Mouse (Mus musculus) liver, postnatal 0 days (tissue): ENCODE data around the gene Xpc.

Experiments
- CTCF ChIP-seq: sonication (generic); IDR thresholded peaks from 2 replicates; pipeline ENCODE4 v1.5.1; 2016; ENCODE audit warnings: antibody characterized with exemption, low read depth
- EP300 ChIP-seq: IDR thresholded peaks from 2 replicates; pipeline ENCODE4 v1.6.1; 2016; ENCODE audit warnings: antibody characterized with exemption, low read depth, mild to moderate bottlenecking

DNA sequence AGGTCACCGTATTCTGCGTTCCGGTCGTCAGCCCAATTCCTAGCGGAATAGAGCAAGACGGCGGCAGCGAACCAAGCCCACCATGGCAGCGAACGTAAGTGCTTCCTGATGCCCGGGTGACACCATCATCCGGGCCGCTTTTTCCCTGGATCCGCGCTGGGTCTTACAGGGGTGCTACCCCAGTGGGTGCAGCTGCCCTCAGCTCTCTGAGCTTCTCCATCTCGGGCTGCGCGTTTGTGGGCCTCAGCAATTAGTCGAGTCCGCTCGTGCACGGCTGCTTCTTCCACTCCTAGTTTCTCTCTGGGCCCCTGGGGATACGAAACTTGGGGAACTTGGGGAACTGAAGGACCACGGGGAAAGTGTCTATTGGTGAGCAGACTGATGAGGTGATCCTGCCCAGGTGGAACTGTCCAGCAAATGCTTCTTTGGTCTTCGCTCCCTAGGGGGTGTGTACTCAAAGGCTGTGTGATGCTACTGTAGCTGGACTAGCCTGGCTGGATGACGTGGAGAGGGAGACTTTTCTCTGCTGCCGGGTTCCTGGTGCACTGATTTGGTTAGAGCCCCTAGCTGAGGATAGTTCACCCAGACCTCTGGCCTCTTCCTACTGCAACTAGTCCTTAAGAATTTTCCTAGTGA lies 41.8 kb downstream of the Xpc start:
- TF ChIP-seq CTCF (no peak), EP300 (no peak)
